Mouse (Mus musculus) limb, embryonic 14.5 days (tissue): ENCODE measurements at regions not wholly inside any gene's neighbourhood (a gene's known extent, or its start where the extent isn't known, plus 50 kb on each side); places are given as distances from the start of the nearest gene placed in this dataset.

ENCODE experiments used
- ATAC-seq: fragments of 200-750 bp; cut with Nextera tagmentation; 2 replicates; pipeline ENCODE4 v1.8.0; 2017; ENCODE audit warnings: low read depth, moderate number of reproducible peaks, moderate TSS enrichment; ENCODE audit not compliant: low FRiP score
- DNase-seq: peaks from one replicate; pipeline ENCODE4 v3.0.0-alpha.2; 2015; ENCODE audit warnings: low spot score
- H3K27ac ChIP-seq: fragments of 300-500 bp; sonication (generic); replicated peaks from 2 replicates; pipeline ENCODE4 v1.5.1; 2014; ENCODE audit warnings: low read depth, mild to moderate bottlenecking, low read length, moderate library complexity, mixed read lengths
- H3K27me3 ChIP-seq: fragments of 300-500 bp; sonication (generic); 2 replicates; pipeline ENCODE4 v1.6.1; 2014; ENCODE audit warnings: low read length, mixed read lengths; ENCODE audit not compliant: control insufficient read depth, insufficient read depth
- H3K36me3 ChIP-seq: fragments of 300-500 bp; sonication (generic); 2 replicates; pipeline ENCODE4 v1.6.1; 2014; ENCODE audit warnings: mild to moderate bottlenecking, low read length, moderate library complexity, mixed read lengths; ENCODE audit not compliant: control insufficient read depth, insufficient read depth
- H3K4me1 ChIP-seq: fragments of 300-500 bp; sonication (generic); 2 replicates; pipeline ENCODE4 v1.6.1; 2014; ENCODE audit warnings: antibody characterized with exemption, low read length, mixed read lengths; ENCODE audit not compliant: control insufficient read depth, insufficient read depth
- H3K4me2 ChIP-seq: fragments of 300-500 bp; sonication (generic); replicated peaks from 2 replicates; pipeline ENCODE4 v1.6.1; 2014; ENCODE audit warnings: low read depth, mild to moderate bottlenecking, low read length, moderate library complexity; ENCODE audit not compliant: severe bottlenecking
- H3K4me3 ChIP-seq: fragments of 300-500 bp; sonication (generic); replicated peaks from 2 replicates; pipeline ENCODE4 v1.5.1; 2014; ENCODE audit warnings: low read length
- H3K9ac ChIP-seq: fragments of 300-500 bp; sonication (generic); 2 replicates; pipeline ENCODE4 v1.6.1; 2014; ENCODE audit warnings: mild to moderate bottlenecking, low read depth, low read length, moderate library complexity; ENCODE audit not compliant: severe bottlenecking
- H3K9me3 ChIP-seq: fragments of 300-500 bp; sonication (generic); 2 replicates; pipeline ENCODE4 v1.6.1; 2016; ENCODE audit warnings: low read length; ENCODE audit not compliant: control insufficient read depth
- POLR2A ChIP-seq: fragments of 200-500 bp; IDR thresholded peaks from 2 replicates; pipeline ENCODE4 v1.8.0; 2012; ENCODE audit warnings: inconsistent platforms, mild to moderate bottlenecking, moderate library complexity, borderline replicate concordance; ENCODE audit not compliant: insufficient read depth, insufficient read length; ENCODE audit errors: extremely low read depth
- WGBS: fragments of 180-500 bp; shearing (Covaris S2); extraction: QIAGEN DNeasy Blood & Tissue Kit; methylation state at CpG from one replicate; pipeline ENCODE4 v1.1.7; 2014; 5-methylcytosine and 5-hydroxymethylcytosine counted together

DNA sequence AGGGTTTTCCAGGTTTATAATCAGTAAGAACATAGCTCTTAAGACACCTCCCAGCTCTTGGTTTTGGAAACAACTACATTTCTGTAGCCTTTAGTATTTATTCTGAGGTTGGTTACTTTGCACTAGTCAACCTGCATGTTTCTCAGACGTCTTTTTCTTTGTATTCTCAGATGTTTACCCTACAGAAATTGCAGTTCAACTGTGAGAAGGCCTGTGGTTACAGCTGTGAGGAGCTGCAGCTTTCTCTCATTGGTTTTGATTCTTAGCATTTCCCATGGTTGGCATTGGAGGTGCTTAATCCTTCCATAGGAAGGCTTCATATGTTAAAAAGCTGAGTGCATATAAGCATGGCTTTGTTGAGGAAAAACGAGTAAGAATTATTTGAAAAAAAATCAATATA lies 165.9 kb upstream of the Marcks start:
- H3K27ac ChIP-seq = no peak overlapping the region
- H3K9me3 ChIP-seq = no peaks in the 10 kb centered on the region
- 52% methylated on average over 2 of the region's 2 CpGs for WGBS
- no peaks in the 10 kb centered on the region for H3K27me3 ChIP-seq
- no peak for ATAC-seq
- no peaks in the 10 kb centered on the region for H3K36me3 ChIP-seq
- peaks cover 5% of the 10 kb centered on the region; the same call in 1 of the 2 replicates for H3K4me1 ChIP-seq
- no peak overlapping the region for H3K9ac ChIP-seq
- no peak overlapping the region for H3K4me3 ChIP-seq
- H3K4me2 ChIP-seq = no peak overlapping the region
- no peak for DNase-seq
- no peak for TF ChIP-seq POLR2A

DNA sequence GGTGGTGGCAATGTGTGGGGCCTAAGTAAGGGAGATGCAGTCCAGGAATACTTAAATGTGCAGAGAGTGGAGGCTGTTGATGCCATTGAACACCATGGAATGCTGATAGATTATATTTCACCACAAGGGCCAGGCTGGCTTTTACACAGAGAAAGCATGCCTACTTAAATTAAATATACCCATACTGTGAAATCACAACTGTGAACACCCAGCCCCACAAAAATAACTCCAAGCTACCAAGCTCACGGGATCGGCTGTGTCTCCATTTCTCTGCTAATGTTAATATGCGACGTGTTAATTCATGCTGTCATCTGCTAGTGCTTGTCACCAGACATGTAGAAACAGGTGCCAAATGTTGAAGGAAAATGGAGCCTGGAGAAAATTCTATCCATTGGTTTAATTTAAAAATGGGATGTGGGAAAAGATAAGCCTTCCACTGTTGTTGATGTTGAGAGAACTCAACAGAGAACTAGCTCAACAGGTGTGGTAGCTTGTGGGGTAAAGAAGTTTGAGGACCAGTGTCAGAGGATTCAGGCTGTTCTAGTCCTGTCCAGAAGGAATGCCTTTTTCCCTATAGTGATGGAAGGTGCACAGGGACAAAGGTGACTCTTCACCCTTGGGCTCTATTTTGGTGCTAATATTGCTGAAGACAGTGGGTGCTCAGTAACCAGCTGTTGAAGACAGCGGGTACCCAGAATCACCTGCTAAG lies 161.6 kb upstream of the Marcks start:
- H3K4me2 ChIP-seq = no peak overlapping the region
- TF ChIP-seq POLR2A = no peak
- H3K4me3 ChIP-seq = no peak overlapping the region
- 63% methylated on average over 5 of the region's 5 CpGs for WGBS
- no peak overlapping the region for H3K27ac ChIP-seq
- no peaks in the 10 kb centered on the region for H3K9me3 ChIP-seq
- no peaks in the 10 kb centered on the region for H3K36me3 ChIP-seq
- DNase-seq (peak; percentile 46), ATAC-seq (peak; percentile 96)
- peaks cover 5% of the 10 kb centered on the region; the same call in 1 of the 2 replicates for H3K4me1 ChIP-seq
- H3K27me3 ChIP-seq = no peaks in the 10 kb centered on the region
- no peak overlapping the region for H3K9ac ChIP-seq

DNA sequence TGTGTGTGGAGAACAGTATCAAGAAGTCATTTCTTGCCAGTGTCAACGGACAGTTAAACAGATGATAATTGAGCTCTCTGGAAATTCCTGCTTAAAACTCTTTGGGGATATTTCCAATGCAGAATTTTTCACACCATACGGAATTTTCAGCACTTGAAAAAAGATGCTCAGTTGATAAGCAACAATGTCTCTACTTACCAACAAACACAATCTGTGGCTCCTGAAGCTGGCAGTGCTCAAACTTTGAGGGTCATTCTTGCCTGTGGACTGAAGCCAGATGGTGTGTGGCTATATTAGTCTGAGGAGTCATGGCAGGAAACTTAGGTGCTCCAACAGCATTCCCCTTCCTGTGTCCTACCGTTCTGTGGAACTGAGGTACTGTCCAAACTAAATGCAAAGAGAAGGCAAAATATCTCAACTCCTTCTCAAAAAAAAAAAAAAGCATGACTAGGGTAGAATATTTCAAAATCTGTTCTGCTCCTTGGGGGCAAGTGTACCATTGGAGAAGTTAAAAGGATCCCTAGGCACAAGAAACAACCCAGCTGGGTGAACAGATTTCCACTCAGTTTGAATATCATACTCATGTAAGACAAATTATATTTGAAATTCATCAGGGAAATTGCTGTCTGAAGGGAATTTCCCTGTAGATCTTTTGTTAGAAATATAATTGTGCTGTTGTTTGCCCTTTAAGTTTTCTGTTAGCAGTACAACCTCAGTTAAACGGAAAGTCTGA lies 160.1 kb upstream of the Marcks start:
- Histone ChIP-seq H3K27me3 (no peaks in the 10 kb centered on the region), H3K4me2 (no peak overlapping the region), H3K9ac (no peak overlapping the region), H3K4me1 (peaks cover 5% of the 10 kb centered on the region; the same call in 1 of the 2 replicates), H3K36me3 (no peaks in the 10 kb centered on the region), H3K27ac (no peak overlapping the region), H3K4me3 (no peak overlapping the region), H3K9me3 (no peaks in the 10 kb centered on the region)
- DNase-seq = no peak
- TF ChIP-seq POLR2A = no peak
- ATAC-seq = no peak
- 91% methylated on average over 4 of the region's 4 CpGs for WGBS

DNA sequence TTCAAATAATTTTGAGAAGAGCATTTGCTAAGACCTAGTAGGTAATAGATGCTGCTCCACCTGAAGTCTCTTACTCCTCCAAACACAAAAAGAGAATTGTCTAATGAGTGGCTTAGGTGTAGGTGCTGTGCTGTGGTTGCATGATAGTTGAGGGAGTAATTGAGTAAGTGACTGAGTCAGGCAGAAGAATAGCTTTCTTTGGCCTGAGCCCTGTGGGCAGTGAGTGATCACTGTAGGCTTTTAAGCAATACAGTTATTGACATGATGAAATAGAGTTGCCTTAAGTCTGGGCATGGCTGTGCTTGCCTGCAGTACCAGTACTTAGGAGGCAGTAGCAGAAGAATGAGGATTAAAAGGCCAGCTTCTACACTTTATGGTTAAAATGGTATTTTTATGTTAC lies 155.5 kb upstream of the Marcks start:
- no peak overlapping the region for H3K4me3 ChIP-seq
- no peaks in the 10 kb centered on the region for H3K27me3 ChIP-seq
- H3K9ac ChIP-seq = no peak overlapping the region
- H3K9me3 ChIP-seq = no peaks in the 10 kb centered on the region
- H3K4me2 ChIP-seq = no peak overlapping the region
- ATAC-seq (no peak), DNase-seq (no peak)
- no peaks in the 10 kb centered on the region for H3K36me3 ChIP-seq
- no peak for TF ChIP-seq POLR2A
- H3K4me1 ChIP-seq = no peaks in the 10 kb centered on the region
- no peak overlapping the region for H3K27ac ChIP-seq

DNA sequence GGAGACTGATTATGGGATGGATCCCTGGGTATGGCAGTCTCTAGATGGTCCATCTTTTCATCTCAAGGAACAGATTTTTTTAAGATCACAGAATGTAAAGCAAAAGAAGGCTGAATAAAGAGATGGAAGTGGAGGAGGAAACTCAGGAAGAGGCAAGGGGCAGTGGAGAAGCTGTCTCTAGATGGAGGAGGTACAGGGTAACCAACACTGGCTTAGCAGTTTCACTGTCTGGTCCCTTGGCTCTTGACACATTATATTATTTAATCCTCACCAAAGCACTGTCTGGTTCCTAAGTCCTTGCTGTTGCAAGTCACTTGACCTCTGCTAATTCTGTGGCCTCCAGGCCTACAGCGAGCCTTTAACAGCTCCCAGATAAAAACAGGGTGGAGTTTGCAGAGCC lies 154.6 kb upstream of the Marcks start:
- WGBS = 44% methylated on average over 1 of the region's 1 CpGs
- no peaks in the 10 kb centered on the region for H3K27me3 ChIP-seq

More for the DNA sequence above, 154.6 kb upstream of the Marcks start:
- H3K27ac ChIP-seq = no peak overlapping the region
- no peaks in the 10 kb centered on the region for H3K9me3 ChIP-seq
- H3K4me1 ChIP-seq = no peaks in the 10 kb centered on the region
- H3K9ac ChIP-seq = no peak overlapping the region
- no peak overlapping the region for H3K4me3 ChIP-seq
- no peak overlapping the region for H3K4me2 ChIP-seq
- no peaks in the 10 kb centered on the region for H3K36me3 ChIP-seq
- TF ChIP-seq POLR2A = no peak
- ATAC-seq (no peak), DNase-seq (no peak)
